Mouse (Mus musculus) liver, embryonic 13.5 days (tissue): Measurements from ENCODE around the gene Rhpn2. TPM values are rescaled to one million over a fixed set of nuclear protein-coding genes. Genes with fewer than 3 reads are reported as not detected.

ENCODE experiments used
- ATAC-seq: fragments of 200-750 bp; cut with Nextera tagmentation; 2 replicates; pipeline ENCODE4 v1.8.0; 2017; ENCODE audit warnings: low read depth, mild to moderate bottlenecking, moderate number of reproducible peaks, moderate library complexity
- DNase-seq: peaks from one replicate; pipeline ENCODE4 v3.0.0; 2022
- H3K27ac ChIP-seq: fragments of 300-500 bp; sonication (generic); 2 replicates; pipeline ENCODE4 v1.5.1; 2015; ENCODE audit warnings: moderate library complexity, mild to moderate bottlenecking, inconsistent platforms
- H3K27me3 ChIP-seq: fragments of 300-500 bp; sonication (generic); 2 replicates; pipeline ENCODE4 v1.6.1; 2015; ENCODE audit warnings: mild to moderate bottlenecking, inconsistent platforms
- H3K36me3 ChIP-seq: fragments of 300-500 bp; sonication (generic); 2 replicates; pipeline ENCODE4 v1.6.1; 2015; ENCODE audit warnings: mild to moderate bottlenecking, inconsistent platforms
- H3K4me1 ChIP-seq: fragments of 300-500 bp; sonication (generic); replicated peaks from 2 replicates; pipeline ENCODE4 v1.6.1; 2015; ENCODE audit warnings: inconsistent platforms
- H3K4me2 ChIP-seq: fragments of 300-500 bp; sonication (generic); 2 replicates; pipeline ENCODE4 v1.6.1; 2015; ENCODE audit warnings: inconsistent platforms, mild to moderate bottlenecking, moderate library complexity
- H3K4me3 ChIP-seq: fragments of 300-500 bp; sonication (generic); replicated peaks from 2 replicates; pipeline ENCODE4 v1.5.1; 2015; ENCODE audit warnings: mild to moderate bottlenecking, inconsistent platforms
- H3K9ac ChIP-seq: fragments of 300-500 bp; sonication (generic); 2 replicates; pipeline ENCODE4 v1.6.1; 2015; ENCODE audit warnings: mild to moderate bottlenecking, inconsistent platforms
- H3K9me3 ChIP-seq: fragments of 300-500 bp; sonication (generic); replicated peaks from 2 replicates; pipeline ENCODE4 v1.6.1; 2016; ENCODE audit warnings: inconsistent platforms
- WGBS: fragments of 180-500 bp; shearing (Covaris S2); methylation state at CpG from one replicate; pipeline ENCODE4 v1.1.7; 2015; ENCODE audit not compliant: insufficient replicate concordance; 5-methylcytosine and 5-hydroxymethylcytosine counted together
- polyA plus RNA-seq: library from polyadenylated mRNA; unstranded; fragments of >200 nt; fragmentation: Nextera tagmentation; extraction: Ambion mirVana; gene quantifications from 2 replicates; pipeline ENCODE4 v1.2.1, GENCODE M21; 2015

Gene Rhpn2
- polyA plus RNA-seq, 1 experiment from 2014 or later = 3.8 TPM

- Histone ChIP-seq H3K9ac (no peak overlapping the region), H3K9me3 (no peaks in the 10 kb centered on the region), H3K27ac (no peak overlapping the region), H3K27me3 (peaks cover 8% of the 10 kb centered on the region; the same call in 1 of the 2 replicates), H3K4me3 (no peak overlapping the region), H3K4me2 (no peak overlapping the region), H3K36me3 (no peaks in the 10 kb centered on the region), H3K4me1 (peaks cover 14% of the 10 kb centered on the region)
- DNase-seq = no peak
- 48% methylated on average over 3 of the region's 3 CpGs for WGBS
- no peak for ATAC-seq
Observed at GRCm38 (mm10) chr7:35322161-35322560, 11.8 kb upstream of the Rhpn2 start.

- no peak overlapping the region for H3K27ac ChIP-seq
- 0 out of 2 replicates have a peak overlapping the region, but pooled peaks have one; percentile 1 for H3K4me2 ChIP-seq
- DNase-seq = no peak
Observed at GRCm38 (mm10) chr7:35322732-35323420, 11.1 kb upstream of the Rhpn2 start.

GRCm38 (mm10) chr7:35331590-35331989, 2.4 kb upstream of the Rhpn2 start:
- no peak overlapping the region for H3K4me3 ChIP-seq
- DNase-seq (no peak), ATAC-seq (no peak)
- H3K27me3 ChIP-seq = peaks cover 58% of the 10 kb centered on the region
- 63% methylated on average over 3 of the region's 3 CpGs for WGBS
- peaks cover 30% of the 10 kb centered on the region for H3K4me1 ChIP-seq
- no peak overlapping the region for H3K27ac ChIP-seq
- no peak overlapping the region for H3K9ac ChIP-seq
- no peaks in the 10 kb centered on the region for H3K36me3 ChIP-seq
- no peak overlapping the region for H3K4me2 ChIP-seq
- H3K9me3 ChIP-seq = no peaks in the 10 kb centered on the region

More at GRCm38 (mm10) chr7:35322732-35323420, 11.1 kb upstream of the Rhpn2 start:
- H3K27me3 ChIP-seq = peaks cover 8% of the 10 kb centered on the region; the same call in 1 of the 2 replicates
- no peak overlapping the region for H3K4me3 ChIP-seq
- 9% methylated on average over 11 of the region's 13 CpGs for WGBS
- H3K9ac ChIP-seq = no peak overlapping the region
- H3K36me3 ChIP-seq = no peaks in the 10 kb centered on the region
- peaks cover 8% of the 10 kb centered on the region for H3K4me1 ChIP-seq
- H3K9me3 ChIP-seq = no peaks in the 10 kb centered on the region
- no peak for ATAC-seq

GRCm38 (mm10) chr7:35333231-35333651, 729 bp upstream of the Rhpn2 start:
- ATAC-seq = no peak
- Histone ChIP-seq H3K9ac (peak overlapping the region; percentile 37), H3K4me1 (peaks cover 30% of the 10 kb centered on the region), H3K4me3 (peak overlapping the region; percentile 67), H3K36me3 (no peaks in the 10 kb centered on the region), H3K27me3 (peaks cover 69% of the 10 kb centered on the region), H3K9me3 (no peaks in the 10 kb centered on the region), H3K4me2 (peak overlapping the region; percentile 97), H3K27ac (no peak overlapping the region)
- 1% methylated on average over 19 of the region's 19 CpGs for whole genome bisulfite sequencing
- no peak for DNase-seq

- no peaks in the 10 kb centered on the region for H3K9me3 ChIP-seq
- peaks cover 79% of the 10 kb centered on the region for H3K27me3 ChIP-seq
- DNase-seq = no peak
- H3K9ac ChIP-seq = peak overlapping the region; percentile 75
- ATAC-seq = no peak
- no peak overlapping the region for H3K27ac ChIP-seq
- H3K36me3 ChIP-seq = no peaks in the 10 kb centered on the region
- peak overlapping the region; percentile 97 for H3K4me2 ChIP-seq
- H3K4me3 ChIP-seq = peak overlapping the region; percentile 67
- under 1% methylated on average over 51 of the region's 51 CpGs for WGBS
- peaks cover 30% of the 10 kb centered on the region for H3K4me1 ChIP-seq
Observed at GRCm38 (mm10) chr7:35334527-35335452, 820 bp downstream of the Rhpn2 start.

- H3K27me3 ChIP-seq = peaks cover 46% of the 10 kb centered on the region
- ATAC-seq (no peak), DNase-seq (no peak)
- no peaks in the 10 kb centered on the region for H3K9me3 ChIP-seq
- H3K4me2 ChIP-seq = no peak overlapping the region
- H3K4me1 ChIP-seq = peaks cover 9% of the 10 kb centered on the region
- H3K27ac ChIP-seq = no peak overlapping the region
- H3K36me3 ChIP-seq = no peaks in the 10 kb centered on the region
- 42% methylated on average over 5 of the region's 5 CpGs for WGBS
- H3K4me3 ChIP-seq = no peak overlapping the region
- H3K9ac ChIP-seq = no peak overlapping the region
Observed at GRCm38 (mm10) chr7:35340196-35340595, 6.2 kb downstream of the Rhpn2 start.

GRCm38 (mm10) chr7:35341282-35341681, 7.3 kb downstream of the Rhpn2 start:
- DNase-seq = no peak

GRCm38 (mm10) chr7:35342498-35342897, 8.5 kb downstream of the Rhpn2 start:
- no peak overlapping the region for H3K9ac ChIP-seq
- H3K4me2 ChIP-seq = no peak overlapping the region
- ATAC-seq (no peak), DNase-seq (no peak)
- WGBS = 42% methylated on average over 4 of the region's 4 CpGs
- no peaks in the 10 kb centered on the region for H3K36me3 ChIP-seq
- H3K27me3 ChIP-seq = peaks cover 23% of the 10 kb centered on the region
- no peaks in the 10 kb centered on the region for H3K9me3 ChIP-seq
- peaks cover 5% of the 10 kb centered on the region for H3K4me1 ChIP-seq
- no peak overlapping the region for H3K4me3 ChIP-seq
- no peak overlapping the region for H3K27ac ChIP-seq

More at GRCm38 (mm10) chr7:35341282-35341681, 7.3 kb downstream of the Rhpn2 start:
- Histone ChIP-seq H3K27me3 (peaks cover 35% of the 10 kb centered on the region), H3K4me3 (no peak overlapping the region), H3K9ac (no peak overlapping the region), H3K9me3 (no peaks in the 10 kb centered on the region), H3K27ac (no peak overlapping the region), H3K4me1 (peaks cover 5% of the 10 kb centered on the region), H3K4me2 (no peak overlapping the region), H3K36me3 (no peaks in the 10 kb centered on the region)
- 62% methylated on average over 6 of the region's 6 CpGs for WGBS
- peak; percentile 14; the same call in 1 of the 2 replicates for ATAC-seq

GRCm38 (mm10) chr7:35344785-35345330, 10.9 kb downstream of the Rhpn2 start:
- H3K4me2 ChIP-seq = no peak overlapping the region

GRCm38 (mm10) chr7:35347918-35348700, 14.1 kb downstream of the Rhpn2 start:
- Histone ChIP-seq H3K36me3 (no peaks in the 10 kb centered on the region), H3K4me1 (peaks cover 9% of the 10 kb centered on the region), H3K4me2 (peak overlapping the region; percentile 33; the same call in 1 of the 2 replicates), H3K27me3 (no peaks in the 10 kb centered on the region), H3K4me3 (no peak overlapping the region), H3K27ac (no peak overlapping the region), H3K9me3 (no peaks in the 10 kb centered on the region), H3K9ac (no peak overlapping the region)
- ATAC-seq (peak; percentile 61), DNase-seq (peak; percentile 17)
- 36% methylated on average over 17 of the region's 18 CpGs for WGBS

More at GRCm38 (mm10) chr7:35344785-35345330, 10.9 kb downstream of the Rhpn2 start:
- H3K4me3 ChIP-seq = no peak overlapping the region
- H3K27me3 ChIP-seq = peaks cover 10% of the 10 kb centered on the region; the same call in 1 of the 2 replicates
- no peaks in the 10 kb centered on the region for H3K9me3 ChIP-seq
- H3K36me3 ChIP-seq = no peaks in the 10 kb centered on the region
- ATAC-seq (no peak), DNase-seq (no peak)
- no peak overlapping the region for H3K9ac ChIP-seq
- peaks cover 14% of the 10 kb centered on the region for H3K4me1 ChIP-seq
- no peak overlapping the region for H3K27ac ChIP-seq
- 50% methylated on average over 5 of the region's 5 CpGs for WGBS
